Mouse (Mus musculus): ENCODE results near the gene Kat2b.

DNA sequence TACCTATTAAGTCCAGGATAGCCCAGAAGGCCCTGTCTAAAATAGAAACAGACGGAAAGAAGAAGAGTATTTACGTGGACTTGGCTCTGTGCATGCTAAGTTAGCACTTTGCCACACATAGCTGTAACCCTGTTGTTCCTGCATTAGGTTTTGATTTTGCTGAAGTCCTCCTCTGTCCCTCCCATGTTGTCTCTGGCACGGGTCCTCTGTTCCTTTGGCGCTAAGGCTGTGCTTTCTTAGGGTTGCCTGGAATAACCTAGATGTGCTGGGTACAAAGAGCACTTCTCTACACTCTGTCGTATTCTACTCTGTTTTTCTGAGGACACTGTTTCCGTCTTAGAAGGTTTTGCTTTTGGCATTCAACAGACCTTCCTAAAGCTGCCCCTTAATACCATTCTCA is 88.4 kb downstream of the Kat2b start:
- no peak for TF ChIP-seq CTCF (IDR thresholded peaks at IDR 0.05; ENCODE audit: insufficient read depth, low read length)
- TF ChIP-seq POLR2A (IDR thresholded peaks at IDR 0.05; ENCODE audit: borderline replicate concordance, extremely low read depth, low read depth, low read length), result no peak

Data from lung, adult 2 months (tissue).